Mouse (Mus musculus): ENCODE measurements around the gene Csrnp3. TPM values are rescaled to one million over a fixed set of nuclear protein-coding genes. Genes with fewer than 3 reads are reported as not detected.

Csrnp3 gene
- polyA plus RNA-seq, 1 experiment: not detected

GRCm38 (mm10) chr2:65931313-65931712 lies 85.7 kb downstream of the Csrnp3 start:
- no peak for TF ChIP-seq CTCF (IDR thresholded peaks at IDR 0.05; ENCODE audit: control insufficient read depth, insufficient read depth, insufficient read length)
- no peak for TF ChIP-seq MYOD1 (IDR thresholded peaks at IDR 0.05; ENCODE audit: control insufficient read depth, insufficient read length, low read depth)
- TF ChIP-seq MAX (IDR thresholded peaks at IDR 0.05): no peak
- TF ChIP-seq MYOG (IDR thresholded peaks at IDR 0.05; ENCODE audit: control insufficient read depth, extremely low read depth, insufficient read length): no peak
- TF ChIP-seq FOSL1 (IDR thresholded peaks at IDR 0.05; ENCODE audit: insufficient read depth, low read length, poor library complexity, severe bottlenecking): no peak
- no peak for TF ChIP-seq CEBPB (IDR thresholded peaks at IDR 0.05; ENCODE audit: low read depth)
- no peak for TF ChIP-seq USF1 (IDR thresholded peaks at IDR 0.05; ENCODE audit: low read depth)
- no peak overlapping the region for H3ac ChIP-seq (ENCODE audit: control insufficient read depth, insufficient read length, low read depth)
- no peaks in the 10 kb centered on the region for H3K36me3 ChIP-seq (ENCODE audit: control insufficient read depth, insufficient read depth)
- no peaks in the 10 kb centered on the region for H3K79me2 ChIP-seq (ENCODE audit: control insufficient read depth, insufficient read depth)
- no peak overlapping the region for H3K4me3 ChIP-seq (ENCODE audit: insufficient read depth, poor library complexity, severe bottlenecking)
- H3K79me3 ChIP-seq (ENCODE audit: low read depth): no peaks in the 10 kb centered on the region
- peaks cover 3% of the 10 kb centered on the region for H3K27me3 ChIP-seq (ENCODE audit: control insufficient read depth, insufficient read depth, insufficient read length)

DNA sequence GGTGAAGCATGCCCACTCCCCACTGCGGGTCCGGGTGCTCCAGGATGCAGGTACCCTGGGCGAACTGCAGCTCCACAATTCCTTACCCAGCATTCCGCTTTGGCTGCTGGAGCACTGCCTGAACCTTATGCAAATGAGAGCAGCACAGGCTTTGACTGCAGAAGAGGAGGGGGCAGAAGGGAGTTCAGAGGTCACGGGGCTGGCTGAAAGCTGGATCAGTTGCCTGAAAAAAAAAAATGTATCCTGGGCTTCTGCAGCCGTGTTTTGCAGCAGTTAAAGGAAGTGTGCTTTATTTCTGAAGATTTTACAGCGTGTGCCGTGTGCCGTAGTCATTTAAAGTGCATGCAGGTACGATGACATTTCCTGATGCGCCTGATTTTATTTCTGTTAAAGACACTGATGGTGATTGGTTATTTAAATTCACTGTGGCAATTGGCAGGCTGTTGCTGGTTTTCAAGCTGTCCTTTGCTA lies 86.3 kb downstream of the Csrnp3 start:
- Histone ChIP-seq H3K4me3 (ENCODE audit: insufficient read depth, poor library complexity, severe bottlenecking) (no peak overlapping the region), H3K36me3 (ENCODE audit: control insufficient read depth, insufficient read depth) (no peaks in the 10 kb centered on the region), H3K27me3 (ENCODE audit: control insufficient read depth, insufficient read depth, insufficient read length) (peaks cover 3% of the 10 kb centered on the region), H3K79me3 (ENCODE audit: low read depth) (no peaks in the 10 kb centered on the region), H3ac (ENCODE audit: control insufficient read depth, insufficient read length, low read depth) (no peak overlapping the region), H3K79me2 (ENCODE audit: control insufficient read depth, insufficient read depth) (no peaks in the 10 kb centered on the region)
- TF ChIP-seq MAX (IDR thresholded peaks at IDR 0.05): no peak
- TF ChIP-seq MYOD1 (IDR thresholded peaks at IDR 0.05; ENCODE audit: control insufficient read depth, insufficient read length, low read depth): no peak
- TF ChIP-seq CEBPB (IDR thresholded peaks at IDR 0.05; ENCODE audit: low read depth): no peak
- TF ChIP-seq FOSL1 (IDR thresholded peaks at IDR 0.05; ENCODE audit: insufficient read depth, low read length, poor library complexity, severe bottlenecking): no peak
- TF ChIP-seq USF1 (IDR thresholded peaks at IDR 0.05; ENCODE audit: low read depth): no peak
- TF ChIP-seq CTCF (IDR thresholded peaks at IDR 0.05; ENCODE audit: control insufficient read depth, insufficient read depth, insufficient read length): no peak
- no peak for TF ChIP-seq MYOG (IDR thresholded peaks at IDR 0.05; ENCODE audit: control insufficient read depth, extremely low read depth, insufficient read length)

- no peaks in the 10 kb centered on the region for H3K79me3 ChIP-seq (ENCODE audit: low read depth)
- H3K4me3 ChIP-seq (ENCODE audit: insufficient read depth, poor library complexity, severe bottlenecking): no peak overlapping the region
- H3ac ChIP-seq (ENCODE audit: control insufficient read depth, insufficient read length, low read depth): no peak overlapping the region
- H3K79me2 ChIP-seq (ENCODE audit: control insufficient read depth, insufficient read depth): no peaks in the 10 kb centered on the region
- H3K27me3 ChIP-seq (ENCODE audit: control insufficient read depth, insufficient read depth, insufficient read length): peaks cover 3% of the 10 kb centered on the region
- no peak for TF ChIP-seq CEBPB (IDR thresholded peaks at IDR 0.05; ENCODE audit: low read depth)
- no peak for TF ChIP-seq USF1 (IDR thresholded peaks at IDR 0.05; ENCODE audit: low read depth)
- TF ChIP-seq MYOD1 (IDR thresholded peaks at IDR 0.05; ENCODE audit: control insufficient read depth, insufficient read length, low read depth): no peak
- no peak for TF ChIP-seq FOSL1 (IDR thresholded peaks at IDR 0.05; ENCODE audit: insufficient read depth, low read length, poor library complexity, severe bottlenecking)
- TF ChIP-seq MYOG (IDR thresholded peaks at IDR 0.05; ENCODE audit: control insufficient read depth, extremely low read depth, insufficient read length): no peak
- TF ChIP-seq MAX (IDR thresholded peaks at IDR 0.05): no peak
- TF ChIP-seq CTCF (IDR thresholded peaks at IDR 0.05; ENCODE audit: control insufficient read depth, insufficient read depth, insufficient read length): no peak
- no peaks in the 10 kb centered on the region for H3K36me3 ChIP-seq (ENCODE audit: control insufficient read depth, insufficient read depth)
These were observed 88.5 kb downstream of the Csrnp3 start for GRCm38 (mm10) chr2:65934099-65934498.

DNA sequence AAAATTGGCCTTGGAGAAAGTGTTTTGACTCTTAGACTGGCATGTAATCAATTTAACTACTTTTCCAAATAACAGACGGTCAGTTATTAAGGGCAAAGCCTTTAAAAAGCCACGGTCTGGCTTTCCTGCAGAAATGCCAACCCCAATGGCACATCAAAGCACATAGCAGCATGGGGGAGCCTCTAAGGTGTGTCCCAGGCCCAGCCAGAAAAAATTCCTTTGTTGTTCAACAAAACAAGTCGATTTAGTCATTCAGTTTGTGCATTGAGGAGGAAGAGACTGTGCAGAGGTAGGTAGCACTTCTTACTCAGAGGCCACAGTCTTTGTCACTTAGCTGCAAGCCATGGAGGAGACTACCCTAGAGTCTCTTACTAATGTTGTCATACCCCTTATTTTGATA lies 93.3 kb downstream of the Csrnp3 start:
- Histone ChIP-seq H3K4me3 (ENCODE audit: insufficient read depth, poor library complexity, severe bottlenecking) (no peak overlapping the region), H3ac (ENCODE audit: control insufficient read depth, insufficient read length, low read depth) (no peak overlapping the region), H3K27me3 (ENCODE audit: control insufficient read depth, insufficient read depth, insufficient read length) (no peaks in the 10 kb centered on the region), H3K79me2 (ENCODE audit: control insufficient read depth, insufficient read depth) (no peaks in the 10 kb centered on the region), H3K79me3 (ENCODE audit: low read depth) (no peaks in the 10 kb centered on the region), H3K36me3 (ENCODE audit: control insufficient read depth, insufficient read depth) (no peaks in the 10 kb centered on the region)
- no peak for TF ChIP-seq FOSL1 (IDR thresholded peaks at IDR 0.05; ENCODE audit: insufficient read depth, low read length, poor library complexity, severe bottlenecking)
- TF ChIP-seq CTCF (IDR thresholded peaks at IDR 0.05; ENCODE audit: control insufficient read depth, insufficient read depth, insufficient read length): no peak
- no peak for TF ChIP-seq MYOG (IDR thresholded peaks at IDR 0.05; ENCODE audit: control insufficient read depth, extremely low read depth, insufficient read length)
- no peak for TF ChIP-seq MYOD1 (IDR thresholded peaks at IDR 0.05; ENCODE audit: control insufficient read depth, insufficient read length, low read depth)
- TF ChIP-seq CEBPB (IDR thresholded peaks at IDR 0.05; ENCODE audit: low read depth): no peak
- TF ChIP-seq USF1 (IDR thresholded peaks at IDR 0.05; ENCODE audit: low read depth): no peak
- TF ChIP-seq MAX (IDR thresholded peaks at IDR 0.05): no peak

- TF ChIP-seq MYOG (IDR thresholded peaks at IDR 0.05; ENCODE audit: control insufficient read depth, extremely low read depth, insufficient read length): no peak
- TF ChIP-seq MYOD1 (IDR thresholded peaks at IDR 0.05; ENCODE audit: control insufficient read depth, insufficient read length, low read depth): no peak
- TF ChIP-seq USF1 (IDR thresholded peaks at IDR 0.05; ENCODE audit: low read depth): no peak
- TF ChIP-seq MAX (IDR thresholded peaks at IDR 0.05): no peak
- no peak for TF ChIP-seq FOSL1 (IDR thresholded peaks at IDR 0.05; ENCODE audit: insufficient read depth, low read length, poor library complexity, severe bottlenecking)
- no peak for TF ChIP-seq CEBPB (IDR thresholded peaks at IDR 0.05; ENCODE audit: low read depth)
- no peak for TF ChIP-seq CTCF (IDR thresholded peaks at IDR 0.05; ENCODE audit: control insufficient read depth, insufficient read depth, insufficient read length)
- no peak overlapping the region for H3ac ChIP-seq (ENCODE audit: control insufficient read depth, insufficient read length, low read depth)
- H3K27me3 ChIP-seq (ENCODE audit: control insufficient read depth, insufficient read depth, insufficient read length): no peaks in the 10 kb centered on the region
- H3K4me3 ChIP-seq (ENCODE audit: insufficient read depth, poor library complexity, severe bottlenecking): no peak overlapping the region
- H3K79me2 ChIP-seq (ENCODE audit: control insufficient read depth, insufficient read depth): no peaks in the 10 kb centered on the region
- H3K36me3 ChIP-seq (ENCODE audit: control insufficient read depth, insufficient read depth): no peaks in the 10 kb centered on the region
- H3K79me3 ChIP-seq (ENCODE audit: low read depth): no peaks in the 10 kb centered on the region
These were observed 94.8 kb downstream of the Csrnp3 start for GRCm38 (mm10) chr2:65940351-65940750.

- Histone ChIP-seq H3K79me3 (ENCODE audit: low read depth) (no peaks in the 10 kb centered on the region), H3K27me3 (ENCODE audit: control insufficient read depth, insufficient read depth, insufficient read length) (no peaks in the 10 kb centered on the region), H3K36me3 (ENCODE audit: control insufficient read depth, insufficient read depth) (no peaks in the 10 kb centered on the region), H3ac (ENCODE audit: control insufficient read depth, insufficient read length, low read depth) (no peak overlapping the region), H3K4me3 (ENCODE audit: insufficient read depth, poor library complexity, severe bottlenecking) (no peak overlapping the region), H3K79me2 (ENCODE audit: control insufficient read depth, insufficient read depth) (no peaks in the 10 kb centered on the region)
- TF ChIP-seq MYOG (IDR thresholded peaks at IDR 0.05; ENCODE audit: control insufficient read depth, extremely low read depth, insufficient read length): no peak
These were observed 96.8 kb downstream of the Csrnp3 start for GRCm38 (mm10) chr2:65942346-65942745.
